Mouse (Mus musculus): Measurements from ENCODE around the gene Pa2g4. TPM values are rescaled to one million over a fixed set of nuclear protein-coding genes. Genes with fewer than 3 reads are reported as not detected.

Pa2g4 gene
- polyA plus RNA-seq, 1 experiment from 2014 or later: 210 TPM

GRCm38 (mm10) chr10:128511189-128511588 is 54.6 kb downstream of the Pa2g4 start:
- no peak overlapping the region for H3K4me3 ChIP-seq (ENCODE audit: low read depth, low read length)
- no peak overlapping the region for H3K4me2 ChIP-seq (replicated peaks; ENCODE audit: low read depth, low read length)
- 0 out of 2 replicates have a peak, but pooled peaks cover 2% of the 10 kb centered on the region for H3K4me1 ChIP-seq (ENCODE audit: control insufficient read depth, insufficient read depth, low read length)
- H3K36me3 ChIP-seq (ENCODE audit: control insufficient read depth, insufficient read depth, low read length): peaks cover 13% of the 10 kb centered on the region; the same call in 1 of the 2 replicates
- no peaks in the 10 kb centered on the region for H3K27me3 ChIP-seq (ENCODE audit: control insufficient read depth, insufficient read depth, low read length)
- ATAC-seq (ENCODE audit: insufficient number of reproducible peaks, insufficient read depth, low FRiP score, low read depth): no peak
- no peak overlapping the region for H3K9ac ChIP-seq (replicated peaks; ENCODE audit: low read depth, low read length)
- H3K27ac ChIP-seq (ENCODE audit: low read length): no peak overlapping the region
- H3K9me3 ChIP-seq (ENCODE audit: control insufficient read depth, low read depth, low read length): no peaks in the 10 kb centered on the region
- 88% methylated on average over 9 of the region's 9 CpGs for WGBS

DNA sequence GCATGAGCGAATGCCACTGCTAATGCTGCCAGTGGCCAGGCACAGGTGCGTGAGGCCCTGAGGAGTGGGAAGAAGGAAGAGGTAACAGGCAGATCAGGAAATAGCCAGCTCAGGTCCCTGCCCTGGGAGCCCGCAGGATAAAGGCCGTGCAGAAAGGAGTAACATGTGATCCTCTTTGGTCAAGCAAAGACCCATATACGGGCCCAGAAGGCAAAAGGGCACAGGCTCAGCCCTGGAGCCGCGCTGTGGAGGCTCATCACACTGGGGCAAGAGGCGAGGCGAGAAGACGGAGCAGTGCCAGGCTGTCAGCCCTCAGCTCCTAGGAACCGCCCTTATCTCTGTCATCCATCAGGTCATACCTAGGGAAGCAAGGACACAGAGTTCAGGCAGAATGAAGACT is 55.5 kb downstream of the Pa2g4 start:
- Histone ChIP-seq H3K4me3 (ENCODE audit: low read depth, low read length) (no peak overlapping the region), H3K27ac (ENCODE audit: low read length) (no peak overlapping the region), H3K4me2 (replicated peaks; ENCODE audit: low read depth, low read length) (no peak overlapping the region), H3K9me3 (ENCODE audit: control insufficient read depth, low read depth, low read length) (no peaks in the 10 kb centered on the region), H3K4me1 (ENCODE audit: control insufficient read depth, insufficient read depth, low read length) (0 out of 2 replicates have a peak, but pooled peaks cover 2% of the 10 kb centered on the region), H3K36me3 (ENCODE audit: control insufficient read depth, insufficient read depth, low read length) (peaks cover 10% of the 10 kb centered on the region; the same call in 1 of the 2 replicates), H3K27me3 (ENCODE audit: control insufficient read depth, insufficient read depth, low read length) (no peaks in the 10 kb centered on the region), H3K9ac (replicated peaks; ENCODE audit: low read depth, low read length) (no peak overlapping the region)
- 86% methylated on average over 11 of the region's 11 CpGs for WGBS
- ATAC-seq (ENCODE audit: insufficient number of reproducible peaks, insufficient read depth, low FRiP score, low read depth): no peak

DNA sequence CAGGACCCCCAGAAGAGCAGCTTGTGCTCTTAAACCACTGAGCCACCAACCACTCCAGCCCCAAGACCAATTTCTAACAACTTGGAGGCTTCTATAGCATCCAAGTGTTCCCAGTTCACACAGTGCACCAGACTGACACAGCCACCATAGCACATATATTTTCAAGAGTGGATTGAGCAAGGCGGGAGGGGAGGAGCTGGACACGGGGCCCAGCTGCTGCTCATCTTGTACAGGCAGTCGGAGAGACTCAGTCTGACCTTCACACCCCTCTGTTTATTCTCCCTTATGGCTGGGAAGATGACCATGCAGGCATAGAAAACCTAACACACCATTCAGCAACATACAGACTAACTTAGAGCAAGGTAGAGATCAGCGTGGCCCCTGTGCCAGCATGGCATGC is 56.0 kb downstream of the Pa2g4 start:
- no peak overlapping the region for H3K4me2 ChIP-seq (replicated peaks; ENCODE audit: low read depth, low read length)
- no peaks in the 10 kb centered on the region for H3K27me3 ChIP-seq (ENCODE audit: control insufficient read depth, insufficient read depth, low read length)
- no peaks in the 10 kb centered on the region for H3K9me3 ChIP-seq (ENCODE audit: control insufficient read depth, low read depth, low read length)
- no peak for ATAC-seq (ENCODE audit: insufficient number of reproducible peaks, insufficient read depth, low FRiP score, low read depth)
- no peak overlapping the region for H3K27ac ChIP-seq (ENCODE audit: low read length)
- no peak overlapping the region for H3K4me3 ChIP-seq (ENCODE audit: low read depth, low read length)
- 0 out of 2 replicates have a peak, but pooled peaks cover 2% of the 10 kb centered on the region for H3K4me1 ChIP-seq (ENCODE audit: control insufficient read depth, insufficient read depth, low read length)
- no peak overlapping the region for H3K9ac ChIP-seq (replicated peaks; ENCODE audit: low read depth, low read length)
- 66% methylated on average over 4 of the region's 4 CpGs for WGBS
- H3K36me3 ChIP-seq (ENCODE audit: control insufficient read depth, insufficient read depth, low read length): peaks cover 10% of the 10 kb centered on the region; the same call in 1 of the 2 replicates

DNA sequence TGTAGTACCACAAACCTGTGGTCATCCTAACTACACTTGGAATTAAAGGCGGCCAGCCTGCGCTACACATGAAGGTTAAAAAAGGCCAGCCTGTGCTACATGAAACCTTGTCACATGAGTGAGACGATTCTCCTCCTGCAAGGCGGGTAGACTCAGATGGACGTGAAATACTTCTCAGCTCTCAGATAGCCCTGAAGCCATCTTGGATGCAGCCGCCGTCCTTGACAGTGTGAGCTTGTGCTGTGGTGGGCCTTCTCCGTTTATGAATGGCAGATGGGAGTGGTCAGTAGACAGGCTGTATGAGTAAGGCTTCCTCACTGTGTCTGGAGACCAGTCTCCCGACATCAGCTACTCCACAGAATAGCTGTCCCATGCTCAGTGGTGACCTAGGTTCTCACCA is 56.6 kb downstream of the Pa2g4 start:
- ATAC-seq (ENCODE audit: insufficient number of reproducible peaks, insufficient read depth, low FRiP score, low read depth): no peak
- peaks cover 10% of the 10 kb centered on the region; the same call in 1 of the 2 replicates for H3K36me3 ChIP-seq (ENCODE audit: control insufficient read depth, insufficient read depth, low read length)

DNA sequence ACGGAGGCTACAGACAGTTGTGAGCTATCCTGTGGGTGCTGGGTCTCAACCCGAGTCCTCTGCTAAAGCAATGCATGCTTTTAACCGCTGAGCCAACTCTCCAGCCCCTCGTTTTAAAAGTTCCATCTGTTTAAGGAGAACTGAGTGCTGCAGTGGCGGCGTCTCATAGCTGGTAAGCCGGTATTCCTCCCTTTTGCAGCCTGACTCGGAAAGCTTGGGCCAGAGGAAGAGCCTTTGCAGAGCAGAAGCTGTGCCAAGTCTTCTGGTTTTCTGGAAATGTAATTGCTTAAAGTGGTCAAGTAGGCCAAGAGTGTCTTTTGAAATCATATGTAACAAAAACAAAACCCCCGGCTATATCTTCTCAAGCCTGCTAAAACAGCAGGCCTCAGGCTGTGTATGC is 57.5 kb downstream of the Pa2g4 start:
- H3K9me3 ChIP-seq (ENCODE audit: control insufficient read depth, low read depth, low read length): no peaks in the 10 kb centered on the region
- H3K9ac ChIP-seq (replicated peaks; ENCODE audit: low read depth, low read length): no peak overlapping the region
- H3K4me3 ChIP-seq (ENCODE audit: low read depth, low read length): no peak overlapping the region
- peaks cover 10% of the 10 kb centered on the region; the same call in 1 of the 2 replicates for H3K36me3 ChIP-seq (ENCODE audit: control insufficient read depth, insufficient read depth, low read length)
- H3K4me2 ChIP-seq (replicated peaks; ENCODE audit: low read depth, low read length): no peak overlapping the region
- no peaks in the 10 kb centered on the region for H3K27me3 ChIP-seq (ENCODE audit: control insufficient read depth, insufficient read depth, low read length)
- peak overlapping the region; percentile 33; the same call in 1 of the 2 replicates for H3K27ac ChIP-seq (ENCODE audit: low read length)
- H3K4me1 ChIP-seq (ENCODE audit: control insufficient read depth, insufficient read depth, low read length): 0 out of 2 replicates have a peak, but pooled peaks cover 2% of the 10 kb centered on the region
- no peak for ATAC-seq (ENCODE audit: insufficient number of reproducible peaks, insufficient read depth, low FRiP score, low read depth)
- 55% methylated on average over 9 of the region's 9 CpGs for WGBS

More for the DNA sequence above, 56.6 kb downstream of the Pa2g4 start:
- H3K27me3 ChIP-seq (ENCODE audit: control insufficient read depth, insufficient read depth, low read length): no peaks in the 10 kb centered on the region
- WGBS: 85% methylated on average over 9 of the region's 9 CpGs
- no peak overlapping the region for H3K27ac ChIP-seq (ENCODE audit: low read length)
- no peaks in the 10 kb centered on the region for H3K9me3 ChIP-seq (ENCODE audit: control insufficient read depth, low read depth, low read length)
- H3K4me1 ChIP-seq (ENCODE audit: control insufficient read depth, insufficient read depth, low read length): 0 out of 2 replicates have a peak, but pooled peaks cover 2% of the 10 kb centered on the region
- no peak overlapping the region for H3K4me3 ChIP-seq (ENCODE audit: low read depth, low read length)
- H3K9ac ChIP-seq (replicated peaks; ENCODE audit: low read depth, low read length): no peak overlapping the region
- no peak overlapping the region for H3K4me2 ChIP-seq (replicated peaks; ENCODE audit: low read depth, low read length)

Small RNA genes within 50 kb of the gene (microRNA-seq; reads per million reads assigned to microRNA genes)
- gene Gm47275 (not detected), gene Mir6916 (not detected), gene Mir6917 (0.78 reads per million)

Other genes starting within 250 kb of the Pa2g4 start
- 328 and 342 TPM in 2 replicates for gene Cnpy2, start 243.5 kb downstream of the Pa2g4 start, polyA plus RNA-seq (2014; fragmentation: Nextera tagmentation; extraction: Ambion mirVana)
- 211 and 214 TPM in 2 replicates for gene Cs, start 228.3 kb downstream of the Pa2g4 start, polyA plus RNA-seq (2014; fragmentation: Nextera tagmentation; extraction: Ambion mirVana)
- gene Coq10a, start 197.0 kb downstream of the Pa2g4 start, polyA plus RNA-seq (2014; fragmentation: Nextera tagmentation; extraction: Ambion mirVana): 12.9 and 13.0 TPM in 2 replicates
- gene Ankrd52, start 188.9 kb downstream of the Pa2g4 start, polyA plus RNA-seq (2014; fragmentation: Nextera tagmentation; extraction: Ambion mirVana): 16.7 and 17.8 TPM in 2 replicates
- 3.4 and 3.7 TPM in 2 replicates for gene Slc39a5, start 164.8 kb downstream of the Pa2g4 start, polyA plus RNA-seq (2014; fragmentation: Nextera tagmentation; extraction: Ambion mirVana)
- 76.6 and 86.7 TPM in 2 replicates for gene Nabp2, start 154.5 kb downstream of the Pa2g4 start, polyA plus RNA-seq (2014; fragmentation: Nextera tagmentation; extraction: Ambion mirVana)
- 31.9 and 34.6 TPM in 2 replicates for gene Rnf41, start 154.3 kb downstream of the Pa2g4 start, polyA plus RNA-seq (2014; fragmentation: Nextera tagmentation; extraction: Ambion mirVana)
- 109 and 110 TPM in 2 replicates for gene Smarcc2, start 106.7 kb downstream of the Pa2g4 start, polyA plus RNA-seq (2014; fragmentation: Nextera tagmentation; extraction: Ambion mirVana)
- 1,824 and 1,933 TPM in 2 replicates for gene Myl6, start 71.8 kb downstream of the Pa2g4 start, polyA plus RNA-seq (2014; fragmentation: Nextera tagmentation; extraction: Ambion mirVana)
- 3.2 and 3.4 TPM in 2 replicates for gene Myl6b, start 67.3 kb downstream of the Pa2g4 start, polyA plus RNA-seq (2014; fragmentation: Nextera tagmentation; extraction: Ambion mirVana)
- 25.8 and 28.9 TPM in 2 replicates for gene Esyt1, start 40.1 kb downstream of the Pa2g4 start, polyA plus RNA-seq (2014; fragmentation: Nextera tagmentation; extraction: Ambion mirVana)
- gene Zc3h10, start 18.2 kb downstream of the Pa2g4 start, polyA plus RNA-seq (2014; fragmentation: Nextera tagmentation; extraction: Ambion mirVana): 8.8 and 10.7 TPM in 2 replicates
- gene Rpl41, start 16.7 kb downstream of the Pa2g4 start, polyA plus RNA-seq (2014; fragmentation: Nextera tagmentation; extraction: Ambion mirVana): 4,724 and 5,059 TPM in 2 replicates
- 27.1 TPM in 2 replicates for gene Erbb3, start 23.7 kb upstream of the Pa2g4 start, polyA plus RNA-seq (2014; fragmentation: Nextera tagmentation; extraction: Ambion mirVana)
- gene Rps26, start 60.8 kb upstream of the Pa2g4 start, polyA plus RNA-seq (2014; fragmentation: Nextera tagmentation; extraction: Ambion mirVana): 1,148 and 1,216 TPM in 2 replicates
- gene Ikzf4, start 80.0 kb upstream of the Pa2g4 start, polyA plus RNA-seq (2014; fragmentation: Nextera tagmentation; extraction: Ambion mirVana): 3.5 and 4.9 TPM in 2 replicates
- gene Suox, start 108.1 kb upstream of the Pa2g4 start, polyA plus RNA-seq (2014; fragmentation: Nextera tagmentation; extraction: Ambion mirVana): 14.6 and 16.3 TPM in 2 replicates
- gene Rab5b, start 130.3 kb upstream of the Pa2g4 start, polyA plus RNA-seq (2014; fragmentation: Nextera tagmentation; extraction: Ambion mirVana): 65.9 and 70.7 TPM in 2 replicates
- 1.7 and 2.3 TPM in 2 replicates for gene Pmel, start 138.2 kb upstream of the Pa2g4 start, polyA plus RNA-seq (2014; fragmentation: Nextera tagmentation; extraction: Ambion mirVana)
- gene Cdk2, start 139.0 kb upstream of the Pa2g4 start, polyA plus RNA-seq (2014; fragmentation: Nextera tagmentation; extraction: Ambion mirVana): 90.3 and 92.1 TPM in 2 replicates
- 17.5 and 17.9 TPM in 2 replicates for gene Dgka, start 178.9 kb upstream of the Pa2g4 start, polyA plus RNA-seq (2014; fragmentation: Nextera tagmentation; extraction: Ambion mirVana)
- 37.2 and 38.7 TPM in 2 replicates for gene Pym1, start 181.9 kb upstream of the Pa2g4 start, polyA plus RNA-seq (2014; fragmentation: Nextera tagmentation; extraction: Ambion mirVana)
- 0.78 and 1.2 TPM in 2 replicates for gene Mmp19, start 224.9 kb upstream of the Pa2g4 start, polyA plus RNA-seq (2014; fragmentation: Nextera tagmentation; extraction: Ambion mirVana)
- 40.0 and 40.2 TPM in 2 replicates for gene Dnajc14, start 238.1 kb upstream of the Pa2g4 start, polyA plus RNA-seq (2014; fragmentation: Nextera tagmentation; extraction: Ambion mirVana)
- gene Tmem198b, start 238.4 kb upstream of the Pa2g4 start, polyA plus RNA-seq (2014; fragmentation: Nextera tagmentation; extraction: Ambion mirVana): 17.2 and 19.3 TPM in 2 replicates

Measured in stomach, embryonic 14.5 days (tissue).